Mouse (Mus musculus): ENCODE data around the gene Tgm4.

Gene Tgm4

DNA sequence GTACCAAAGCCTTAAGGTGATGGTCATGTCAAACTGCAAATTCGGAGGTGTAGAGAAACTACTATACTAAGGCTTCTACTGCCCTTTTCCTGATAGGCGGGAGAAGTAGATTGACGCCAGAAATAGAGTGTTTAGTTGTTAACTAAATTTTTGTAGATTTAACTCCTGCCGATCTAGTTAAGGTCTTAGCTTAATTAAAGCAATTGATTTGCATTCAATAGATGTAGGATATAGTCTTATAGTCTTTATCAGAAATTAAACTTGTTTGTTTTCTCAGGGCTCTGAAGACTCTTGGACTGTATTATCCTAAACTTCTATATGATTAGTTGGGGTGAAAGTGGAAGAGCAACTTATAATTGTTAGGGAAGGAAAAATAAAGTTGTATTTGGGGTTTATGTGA is 72.7 kb downstream of the Tgm4 start:
- in situ Hi-C loops (cut with MboI): no loop called here

DNA sequence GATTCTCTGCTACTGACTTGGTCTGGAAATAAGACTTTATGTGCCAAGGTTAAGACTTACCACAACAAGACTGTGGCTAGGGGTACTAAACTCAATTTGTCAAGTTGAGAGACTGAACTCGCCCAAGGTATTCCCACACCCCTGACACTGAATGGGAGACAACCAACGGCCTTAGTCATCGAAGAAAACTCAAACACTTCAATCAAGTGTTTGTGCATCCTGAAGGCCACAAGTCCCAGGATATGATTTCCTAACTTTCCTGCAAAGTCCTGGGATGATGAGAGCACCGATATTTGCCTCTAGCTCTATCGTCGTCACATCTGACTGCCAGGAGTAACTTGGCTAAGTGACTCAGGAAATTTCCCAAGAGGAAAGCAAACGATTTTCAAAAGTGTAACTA is 74.7 kb downstream of the Tgm4 start:
- in situ Hi-C loops (cut with MboI): no loop called here

DNA sequence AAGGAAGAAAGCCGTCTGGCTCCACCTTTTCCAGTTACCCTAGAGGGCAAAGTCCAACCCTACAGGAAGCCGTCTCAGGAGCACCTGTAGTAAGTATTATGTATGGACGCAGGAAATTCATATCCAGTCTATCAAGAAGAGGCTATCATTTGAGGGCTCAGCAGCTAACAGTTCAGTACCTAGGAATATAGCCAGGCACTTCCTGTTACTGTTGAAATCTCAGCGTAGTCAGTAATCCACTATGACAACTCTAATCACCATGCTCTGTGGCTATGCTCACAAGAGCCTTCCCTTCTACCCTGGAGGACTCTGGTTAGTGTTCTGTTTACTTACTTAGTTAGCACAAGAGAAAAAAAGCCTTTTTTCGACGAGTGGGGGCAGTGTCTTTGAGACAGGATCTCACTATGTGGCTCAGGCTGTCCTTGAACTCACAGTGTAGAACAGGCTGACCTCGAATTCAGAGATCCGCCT is 77.3 kb downstream of the Tgm4 start:
- in situ Hi-C loops (cut with MboI): no loop called here

DNA sequence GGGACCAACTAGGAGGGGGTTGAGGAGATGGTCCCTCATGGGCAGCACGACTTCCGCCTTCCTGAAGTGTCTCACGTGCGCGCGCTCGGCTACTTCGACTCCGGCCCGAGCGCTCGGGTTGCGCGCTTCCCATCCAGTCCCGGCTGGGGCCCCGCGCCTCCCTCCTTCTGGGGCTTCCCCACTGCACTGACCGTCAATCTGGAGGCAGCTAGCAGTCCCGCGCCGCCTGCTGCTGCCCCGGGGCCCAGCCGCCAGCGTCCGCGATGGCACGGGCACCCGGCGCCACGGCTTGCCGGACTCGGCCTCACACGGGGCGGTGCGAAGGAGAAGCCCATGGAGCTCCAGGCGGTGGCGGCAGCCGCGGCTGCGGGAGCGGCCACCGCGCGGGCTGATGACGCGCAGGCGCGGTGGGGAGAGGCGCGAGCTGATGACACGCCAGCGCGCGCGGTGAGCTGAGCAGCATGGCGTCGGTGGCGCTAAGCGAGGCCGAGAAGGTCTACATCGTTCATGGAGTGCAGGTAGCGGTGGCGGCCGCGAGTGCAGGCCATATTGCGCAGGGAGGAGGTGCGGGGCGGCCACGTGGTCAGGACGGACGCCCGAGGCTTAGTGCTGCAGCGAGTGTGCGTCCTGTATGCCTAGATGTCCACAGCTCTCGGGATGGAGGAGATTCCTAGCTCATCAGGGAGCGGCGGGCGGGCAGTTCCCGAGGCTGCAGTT is 78.4 kb downstream of the Tgm4 start, which contains the start of the genes Zdhhc3 and Exosc7:
Zdhhc3 (minus strand) TSS at position 401 of the 717 bp plus-strand sequence.
Exosc7 (plus strand) TSS at position 411 of the 717 bp plus-strand sequence.
- in situ Hi-C loops (cut with MboI): no loop called here

DNA sequence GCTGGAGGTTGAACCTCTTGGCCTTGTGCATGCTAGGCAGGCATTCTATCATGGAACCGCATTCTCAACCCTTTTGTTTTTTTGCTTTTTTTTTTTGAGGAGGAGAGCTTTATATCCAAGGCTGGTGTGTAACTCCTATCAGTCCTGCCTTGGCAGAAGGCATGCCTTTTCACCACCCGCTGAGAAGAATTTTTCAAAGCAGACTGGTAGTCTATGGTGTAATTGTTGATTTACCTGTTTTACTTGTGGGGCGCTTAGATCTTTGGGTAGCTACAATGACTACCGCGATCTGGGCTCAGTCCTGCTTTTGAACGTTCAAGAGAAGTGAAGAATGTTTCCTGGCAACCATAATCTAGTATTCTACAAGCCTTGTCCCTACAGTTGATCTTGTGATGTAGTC is 79.4 kb downstream of the Tgm4 start:
- in situ Hi-C loops (cut with MboI): no loop called here

- in situ Hi-C loops (cut with MboI): no loop called here
Observed at GRCm38 (mm10) chr9:123115566-123115965, 81.0 kb downstream of the Tgm4 start.

All from mature B cell (primary cell).